Mouse (Mus musculus) gonadal fat pad, adult 2 months (tissue): ENCODE results near the gene Gripap1. TPM values are rescaled to one million over a fixed set of nuclear protein-coding genes. Genes with fewer than 3 reads are reported as not detected.
"Not testable (repeated sequence)": the region's sequence is repeated elsewhere in the genome, so short reads cannot be mapped to it uniquely, and the experiment has no call there.

Source experiments
- DNase-seq: peaks from one replicate; pipeline ENCODE4 v3.0.0-alpha.2; 2012; ENCODE audit warnings: low read depth
- polyA plus RNA-seq: library from polyadenylated mRNA; depleted of rRNA; stranded (reverse); fragments of >200 nt; gene quantifications from 2 replicates; pipeline ENCODE4 v1.2.3, GENCODE M21; 2012

Gripap1 gene
- polyA plus RNA-seq, 1 experiment = 29.8 TPM

- no peak for DNase-seq
Observed at GRCm38 (mm10) chrX:7778450-7779244, 10.9 kb upstream of the Gripap1 start.

- no peak for DNase-seq
Observed at GRCm38 (mm10) chrX:7779294-7779693, 10.3 kb upstream of the Gripap1 start.

DNA sequence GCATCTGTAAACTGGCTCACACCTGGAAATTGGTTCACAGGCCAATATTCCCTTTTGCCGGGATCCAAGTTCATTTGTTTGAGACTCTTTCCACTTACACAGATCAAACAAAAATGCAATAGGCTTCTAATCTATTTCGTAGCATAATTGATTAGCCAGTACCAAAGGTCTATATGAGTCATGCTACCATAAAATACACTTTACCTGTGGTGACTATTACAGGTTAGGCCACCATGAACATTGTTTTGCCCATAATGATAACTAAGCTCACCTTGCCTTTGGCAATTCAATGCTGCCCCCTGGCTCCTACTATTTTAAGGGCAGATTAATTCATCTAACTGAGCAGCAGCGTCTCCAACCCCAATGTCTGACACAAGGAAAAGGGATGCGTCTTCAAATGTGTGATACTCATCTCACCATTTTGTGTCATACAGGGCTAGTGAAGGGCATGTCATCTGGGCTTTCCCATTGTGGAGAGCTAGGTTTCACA, 6.9 kb upstream of the Gripap1 start:
- DNase-seq = no peak

DNA sequence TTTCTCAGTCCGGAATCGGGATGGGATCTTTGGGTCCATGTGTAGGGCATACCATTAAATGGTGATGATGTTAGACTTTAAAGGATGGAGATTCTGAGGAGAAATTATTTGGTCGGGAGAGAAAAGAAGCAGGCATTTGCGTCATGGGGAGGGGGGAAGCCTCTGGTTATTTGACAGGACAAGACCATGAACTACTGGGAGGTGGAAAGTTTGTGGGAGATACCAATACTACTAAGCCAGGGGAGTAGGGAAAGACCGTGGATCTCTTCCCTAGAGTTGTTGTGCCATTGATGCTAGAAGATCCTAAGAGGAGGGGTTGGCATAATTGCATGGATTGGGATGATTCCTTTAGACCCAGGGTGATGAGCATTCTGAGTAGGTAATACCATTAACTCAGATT, 744 bp downstream of the Gripap1 start:
- DNase-seq = no peak

DNA sequence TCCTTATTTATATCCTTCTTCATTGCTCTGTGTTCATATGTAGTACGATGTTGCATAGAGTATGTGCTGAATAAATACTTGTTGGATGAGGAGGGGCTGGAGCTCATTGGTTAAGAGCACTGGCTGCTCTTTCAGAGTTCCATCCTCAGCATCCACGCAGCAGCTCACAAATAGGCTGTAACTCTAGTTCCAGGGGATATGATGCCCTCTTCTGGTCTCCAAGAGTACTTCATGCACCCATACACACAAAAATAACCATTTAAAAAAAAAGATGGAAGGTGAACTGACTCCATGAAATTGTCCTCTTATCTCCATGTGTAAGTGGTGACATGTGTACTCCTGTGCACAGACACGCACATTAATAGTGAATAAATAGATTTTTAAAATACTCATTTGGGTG, 3.8 kb downstream of the Gripap1 start:
- no peak for DNase-seq

DNA sequence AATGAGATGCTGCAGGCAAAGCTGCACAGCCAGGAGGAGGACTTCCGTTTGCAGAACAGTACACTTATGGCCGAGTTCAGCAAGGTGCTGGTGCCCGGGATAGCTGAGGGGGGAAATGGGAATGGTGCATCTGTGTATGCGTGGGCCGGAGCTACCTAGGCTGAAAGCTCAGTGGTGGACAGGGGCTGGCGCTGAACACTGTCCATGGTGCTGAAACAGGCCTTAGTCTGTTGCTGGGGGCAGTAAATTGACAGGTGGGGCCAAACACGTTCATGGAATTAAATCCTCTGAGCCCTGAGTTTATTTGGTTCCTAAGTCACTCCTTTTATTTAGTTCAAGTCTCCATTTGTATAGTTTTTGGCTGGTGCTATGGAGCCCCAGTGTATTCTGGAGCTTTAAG, 5.5 kb downstream of the Gripap1 start:
- DNase-seq = no peak

DNA sequence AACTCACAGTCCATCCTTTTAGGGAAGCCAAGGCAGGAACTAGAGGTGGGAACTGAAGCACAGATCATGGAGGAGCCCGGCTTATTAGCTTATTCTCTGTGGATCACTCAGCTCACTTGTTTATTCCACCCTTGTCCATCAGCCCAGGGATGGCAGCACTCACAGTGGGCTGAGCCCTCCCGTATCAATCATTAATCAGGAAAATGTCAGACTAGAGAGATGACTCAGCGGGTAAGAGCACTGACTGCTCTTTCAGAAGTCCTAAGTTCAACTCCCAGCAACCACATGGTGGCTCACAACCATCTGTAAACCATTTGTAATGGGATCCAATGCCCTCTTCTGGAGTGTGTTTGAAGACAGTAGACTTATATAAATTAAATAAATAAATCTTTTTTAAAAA, 7.8 kb downstream of the Gripap1 start:
- DNase-seq = no peak

DNA sequence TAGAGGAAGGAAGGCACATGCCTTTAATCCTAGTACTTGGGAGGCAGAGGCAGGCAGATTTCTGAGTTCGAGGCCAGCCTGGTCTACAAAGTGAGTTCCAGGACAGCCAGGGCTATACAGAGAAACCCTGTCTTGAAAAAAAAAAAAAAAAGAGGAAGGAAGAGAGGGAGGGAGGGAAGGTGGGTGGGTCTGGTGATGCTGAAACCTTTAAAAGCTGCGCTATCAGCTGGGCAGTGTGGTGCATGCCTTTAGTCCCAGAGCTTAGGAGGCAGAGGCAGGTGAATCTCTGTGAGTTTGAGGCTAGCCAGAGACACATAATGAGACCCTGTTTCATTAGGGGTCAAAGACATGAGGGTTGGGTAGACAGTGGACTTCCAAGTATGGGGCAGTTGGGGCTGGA, 12.6 kb downstream of the Gripap1 start:
- DNase-seq = not testable (repeated sequence)

DNA sequence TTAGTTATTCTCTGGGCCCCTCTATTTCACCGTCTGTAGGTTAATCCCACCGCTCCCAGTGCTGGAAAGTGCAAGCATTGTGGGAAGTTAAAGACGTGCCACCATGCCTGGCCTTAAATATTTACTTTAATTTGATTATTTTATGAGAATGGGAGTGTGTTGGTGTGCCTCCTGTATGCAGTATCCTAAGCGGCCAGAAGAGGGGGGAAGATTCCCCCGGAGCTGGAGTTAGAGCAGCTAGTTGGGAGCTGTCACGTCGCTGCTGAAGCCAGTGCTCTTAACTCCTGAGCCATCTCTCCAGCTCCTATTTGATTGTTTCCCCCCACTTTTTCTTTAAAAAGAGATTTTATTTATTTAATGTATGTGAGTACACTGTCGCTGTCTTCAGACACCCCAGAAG, 25.5 kb downstream of the Gripap1 start:
- not testable (repeated sequence) for DNase-seq

DNA sequence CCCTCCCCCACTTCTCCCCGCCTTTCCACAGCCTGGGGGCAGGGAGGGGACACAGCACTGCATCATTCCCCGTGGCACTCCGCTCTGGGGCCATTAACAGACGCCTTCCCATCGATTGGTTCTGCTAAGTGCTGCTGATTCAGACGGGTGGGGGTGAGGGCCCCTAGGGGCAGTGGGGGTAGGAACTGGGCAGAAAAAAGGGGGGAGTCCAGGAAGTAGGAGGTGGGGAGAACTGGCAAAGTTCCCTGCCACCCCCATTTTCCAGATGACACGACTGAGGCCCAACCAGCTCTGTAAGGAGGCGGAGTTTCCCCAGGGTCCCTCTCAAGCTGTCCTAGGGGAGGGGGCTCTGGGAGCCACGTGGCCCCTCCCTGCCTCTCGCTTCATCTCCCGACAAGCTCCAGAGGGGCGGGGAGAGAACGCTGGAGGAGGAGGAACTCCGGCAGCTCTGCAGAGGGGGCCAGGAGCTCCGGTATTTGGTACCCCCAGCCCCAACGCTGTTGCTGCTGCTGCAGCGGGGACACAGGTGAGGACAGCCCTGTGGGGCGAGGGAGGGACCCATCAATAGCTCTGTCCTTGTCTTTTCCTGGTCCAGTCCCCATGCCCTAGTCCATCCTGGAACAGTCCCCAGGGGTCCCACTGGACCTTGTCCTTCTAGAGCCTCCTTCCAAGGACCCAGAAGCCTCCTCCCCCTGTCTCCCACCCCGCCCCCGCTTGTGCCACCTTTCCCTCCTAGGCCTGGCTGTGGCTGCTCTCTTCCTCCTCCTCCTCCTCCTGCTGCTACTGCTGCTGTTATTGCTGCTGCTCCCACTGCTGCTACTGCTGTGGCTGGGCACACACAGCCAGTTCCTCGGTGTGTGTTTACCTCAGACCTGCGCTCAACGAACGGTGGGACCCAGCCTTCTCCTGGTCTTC, 32.6 kb downstream of the Gripap1 start, which contains the start of gene Kcnd1:
Gene Kcnd1 (plus strand): TSS at position 425 of the 915 bp plus-strand sequence.
- no peak for DNase-seq

DNA sequence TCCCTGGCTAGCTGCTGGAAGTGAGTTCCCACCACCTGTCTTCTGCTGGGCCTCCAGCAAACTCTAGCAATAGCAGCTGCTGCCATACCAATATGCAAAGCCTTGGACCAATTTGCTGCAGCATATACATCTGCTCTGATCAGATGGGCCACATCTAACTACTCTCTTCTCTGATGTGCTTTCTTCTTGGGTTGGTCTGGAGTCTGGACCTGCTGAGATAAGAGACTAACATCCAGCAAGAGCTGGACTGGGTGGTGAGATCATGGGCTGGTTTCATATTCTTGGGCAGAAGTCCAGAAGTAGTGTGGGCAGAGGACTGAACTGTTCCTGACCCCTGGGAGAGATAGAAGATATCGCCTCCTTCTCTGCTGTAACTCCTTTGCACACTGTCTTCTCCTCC, 47.6 kb downstream of the Gripap1 start:
- no peak for DNase-seq

DNA sequence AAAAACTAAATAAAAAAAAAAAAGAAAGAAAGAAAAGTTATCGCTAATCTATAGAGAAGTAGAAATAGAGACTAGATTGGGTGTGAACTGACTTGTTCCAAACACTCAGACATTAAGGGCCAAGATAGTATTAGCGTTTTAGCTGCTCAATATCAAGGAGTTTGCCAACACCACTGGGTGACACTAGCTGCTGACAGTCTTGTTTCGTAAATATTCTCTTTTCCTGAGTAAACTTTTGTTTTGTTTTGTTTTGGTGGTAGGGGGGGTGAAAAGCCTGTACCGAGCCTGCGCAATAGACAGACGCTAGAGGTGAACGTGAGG, 51.2 kb downstream of the Gripap1 start:
- no peak for DNase-seq

DNA sequence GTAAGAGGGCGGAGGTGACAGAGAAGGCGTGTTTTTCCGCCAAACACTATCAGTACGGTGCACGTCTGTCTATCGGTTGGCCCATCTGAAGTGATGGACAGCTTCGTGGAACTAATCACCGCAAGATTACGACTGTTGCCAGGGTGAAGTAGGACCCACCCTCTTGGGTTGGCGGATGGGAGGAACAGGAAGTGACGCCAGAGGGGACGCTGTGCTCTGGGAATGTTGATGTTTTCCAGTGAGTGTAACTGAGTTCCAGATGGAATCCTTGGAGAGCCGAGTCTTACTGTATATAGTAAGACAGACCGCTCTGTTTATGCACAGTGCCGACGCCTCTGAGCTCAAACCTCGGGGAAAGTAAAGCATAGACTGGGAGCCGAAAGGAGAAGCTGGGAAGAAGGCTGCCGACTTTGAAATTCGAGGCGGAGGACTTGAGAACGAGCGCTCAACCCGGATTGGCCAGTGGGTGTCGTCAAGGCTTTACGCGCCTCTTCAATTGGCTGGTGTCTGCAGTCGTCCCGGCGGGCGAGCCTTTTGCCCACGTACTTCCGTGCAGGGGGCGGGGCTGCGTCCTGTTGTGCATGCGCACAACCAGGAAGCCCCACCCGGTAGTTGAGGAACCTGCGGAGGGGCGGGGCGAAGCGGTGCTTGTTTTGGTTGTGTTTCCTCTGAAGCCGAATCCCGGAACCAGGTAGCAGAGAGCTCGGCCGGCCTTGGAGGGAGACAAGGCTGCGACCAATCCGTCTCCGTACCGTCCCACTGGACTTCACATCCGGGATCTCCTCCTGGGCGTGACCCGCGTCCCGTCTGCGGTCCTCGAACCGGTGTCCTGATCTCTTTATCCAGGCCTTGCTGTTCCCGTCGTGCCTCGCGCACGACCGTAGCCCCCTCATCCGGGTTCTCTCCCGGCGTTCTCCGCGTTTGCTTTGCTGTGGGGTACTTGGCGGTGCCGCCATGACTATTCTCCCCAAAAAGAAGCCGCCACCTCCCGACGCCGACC, 51.9 kb downstream of the Gripap1 start, which contains the start of gene Otud5:
Gene Otud5 (plus strand): TSS at position 202 of the 1,000 bp plus-strand sequence.
- DNase-seq = peak; percentile 82

DNA sequence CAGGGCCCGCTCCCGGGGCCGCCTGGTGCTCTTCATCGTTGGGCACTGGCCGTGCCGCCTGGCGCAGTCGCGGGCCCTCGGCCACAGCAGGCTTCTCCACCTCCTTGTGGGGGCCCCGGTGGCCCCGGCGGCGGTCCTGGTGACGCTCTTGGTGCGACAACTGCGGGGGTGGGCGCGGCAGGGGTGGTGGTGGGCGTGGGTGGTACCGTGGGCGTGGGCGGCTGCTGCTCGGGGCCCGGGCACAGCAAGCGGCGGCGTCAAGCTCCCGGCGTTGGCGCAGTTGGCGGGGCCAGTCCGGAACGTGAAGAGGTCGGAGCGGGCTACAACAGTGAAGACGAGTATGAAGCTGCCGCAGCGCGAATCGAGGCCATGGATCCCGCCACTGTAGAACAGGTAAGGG, 52.8 kb downstream of the Gripap1 start:
- no peak for DNase-seq

DNA sequence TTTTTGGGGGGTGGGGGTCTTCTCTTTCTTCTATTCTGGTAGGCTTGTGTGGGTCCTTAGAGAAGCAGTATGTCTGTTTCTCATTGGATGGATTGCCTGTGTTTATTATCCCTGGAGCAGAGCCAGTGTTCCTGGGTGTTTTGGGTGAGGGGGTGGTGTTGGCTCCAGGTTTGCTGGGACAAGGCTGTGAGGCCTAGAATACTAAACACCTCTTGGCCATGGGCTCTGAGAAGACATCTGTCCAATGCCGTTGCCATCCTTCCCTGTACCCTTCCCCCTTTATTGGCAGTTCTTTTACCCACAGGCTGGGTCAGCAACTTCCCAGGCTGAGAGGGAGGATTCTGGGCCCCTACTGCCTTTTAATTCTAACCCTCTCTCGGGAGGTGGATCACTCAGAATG, 58.3 kb downstream of the Gripap1 start:
- DNase-seq = no peak

- no peak for DNase-seq
Observed at GRCm38 (mm10) chrX:7854578-7854977, 65.0 kb downstream of the Gripap1 start.

GRCm38 (mm10) chrX:7859191-7859753, 69.7 kb downstream of the Gripap1 start:
- DNase-seq = no peak

DNA sequence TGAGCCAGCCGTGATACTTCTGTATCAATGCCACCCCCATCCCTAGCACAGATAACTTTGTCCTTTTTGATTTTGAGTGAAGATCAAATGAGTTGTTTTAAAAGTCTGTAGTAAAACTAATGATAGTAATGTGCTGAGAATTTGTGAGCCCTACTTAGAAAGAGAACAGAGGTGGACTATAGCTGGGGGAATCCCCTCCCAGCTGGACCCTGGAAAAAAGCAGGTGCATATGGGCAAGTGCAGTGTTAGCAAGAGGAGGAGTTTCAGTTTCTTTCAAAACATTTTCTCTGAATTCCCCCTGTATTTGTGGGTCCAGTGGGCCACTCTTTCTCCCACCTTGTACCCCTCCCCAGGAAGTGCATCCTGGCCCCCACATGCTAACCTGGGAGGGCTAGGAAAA, 73.6 kb downstream of the Gripap1 start:
- DNase-seq = no peak

DNA sequence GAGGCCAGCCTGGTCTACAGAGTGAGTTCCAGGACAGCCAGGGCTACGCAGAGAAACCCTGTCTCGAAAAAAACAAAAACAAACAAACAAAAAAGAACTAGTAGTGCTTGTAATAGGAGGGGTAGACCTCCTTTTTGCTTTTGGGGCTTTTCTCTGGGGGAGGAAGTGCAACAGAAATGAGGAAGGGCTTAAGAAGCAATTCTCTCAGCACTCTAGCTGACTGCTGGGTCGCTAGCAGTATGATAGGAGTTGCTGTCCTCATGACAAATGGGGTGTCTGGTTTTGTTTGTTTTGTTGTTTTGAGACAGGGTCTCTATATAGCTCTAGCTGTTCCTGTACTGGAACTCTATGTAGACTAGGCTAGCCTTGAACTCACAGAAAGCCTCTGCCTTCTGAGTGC, 75.0 kb downstream of the Gripap1 start:
- DNase-seq = no peak

DNA sequence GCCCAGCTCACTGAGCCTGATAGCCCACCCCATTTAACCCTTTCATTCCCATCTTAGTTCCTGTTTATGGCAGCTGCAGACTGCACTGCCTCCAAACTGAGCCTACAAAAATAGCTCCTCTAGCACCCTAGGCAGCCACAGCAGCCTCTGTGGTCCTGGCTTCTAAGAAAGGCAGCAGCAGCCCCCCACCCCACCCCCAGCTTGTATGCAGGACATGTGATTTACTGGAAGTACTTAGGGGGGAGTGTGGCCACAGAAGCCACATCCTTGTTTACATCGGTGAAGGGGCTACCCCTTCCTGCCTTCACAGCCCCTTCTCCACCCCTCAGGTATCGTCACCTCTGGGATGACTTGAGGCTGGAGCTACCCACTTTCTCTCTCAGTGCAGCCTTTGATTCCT, 75.8 kb downstream of the Gripap1 start:
- DNase-seq = no peak

DNA sequence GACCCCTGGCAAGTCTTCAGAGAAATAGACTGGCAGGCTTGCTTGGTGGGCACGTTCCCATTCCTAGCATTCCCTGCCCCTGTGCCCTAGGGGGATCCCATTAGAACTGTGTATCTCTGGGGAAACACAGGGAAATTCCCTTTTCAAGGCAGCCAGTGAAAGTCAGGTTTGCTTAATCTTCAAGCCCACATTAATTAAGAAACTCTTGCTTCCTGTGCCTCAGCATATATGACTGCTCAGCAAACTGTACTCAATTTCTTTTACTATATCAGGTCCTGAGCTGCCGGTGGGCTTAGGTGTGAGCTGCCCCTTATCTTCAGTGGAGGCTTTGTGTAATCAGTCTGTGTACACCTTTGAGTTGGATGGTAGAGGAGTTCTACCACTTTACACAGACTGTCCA, 76.2 kb downstream of the Gripap1 start:
- DNase-seq = no peak
